Mouse (Mus musculus): Measurements from ENCODE around the gene Sost.
"Not testable (repeated sequence)": the region's sequence is repeated elsewhere in the genome, so short reads cannot be mapped to it uniquely, and the experiment has no call there.

The Sost gene

GRCm38 (mm10) chr11:101966965-101967614 lies at the start of gene Sost:
Gene Sost (minus strand): TSS chr11:101967015.
- no peak for DNase-seq (ENCODE audit: low spot score in 2 of 2)

GRCm38 (mm10) chr11:102016136-102016535 lies 49.3 kb upstream of the Sost start:
- DNase-seq (ENCODE audit: low spot score in 2 of 2): no peak

- no peak for DNase-seq (ENCODE audit: low spot score in 2 of 2)
Measured at GRCm38 (mm10) chr11:102015472-102015871, 48.7 kb upstream of the Sost start.

- DNase-seq (ENCODE audit: low spot score in 2 of 2): no peak
Measured at GRCm38 (mm10) chr11:102013201-102013600, 46.4 kb upstream of the Sost start.

- no peak for DNase-seq (ENCODE audit: low spot score in 2 of 2)
Measured at GRCm38 (mm10) chr11:102011510-102011909, 44.7 kb upstream of the Sost start.

GRCm38 (mm10) chr11:102010140-102010539 lies 43.3 kb upstream of the Sost start:
- no peak for DNase-seq (ENCODE audit: low spot score in 2 of 2)

GRCm38 (mm10) chr11:102008954-102009637 lies 42.3 kb upstream of the Sost start:
- no peak for DNase-seq (ENCODE audit: low spot score in 2 of 2)

- DNase-seq (ENCODE audit: low spot score in 2 of 2): no peak
Measured at GRCm38 (mm10) chr11:102008372-102008771, 41.6 kb upstream of the Sost start.

- no peak for DNase-seq (ENCODE audit: low spot score in 2 of 2)
Measured at GRCm38 (mm10) chr11:102006688-102007087, 39.9 kb upstream of the Sost start.

- DNase-seq (ENCODE audit: low spot score in 2 of 2): no peak
Measured at GRCm38 (mm10) chr11:102006271-102006670, 39.5 kb upstream of the Sost start.

GRCm38 (mm10) chr11:102004251-102004650 lies 37.4 kb upstream of the Sost start:
- no peak for DNase-seq (ENCODE audit: low spot score in 2 of 2)

GRCm38 (mm10) chr11:101999466-101999865 lies 32.7 kb upstream of the Sost start:
- DNase-seq (ENCODE audit: low spot score in 2 of 2): no peak

GRCm38 (mm10) chr11:101998258-101998657 lies 31.4 kb upstream of the Sost start:
- DNase-seq (ENCODE audit: low spot score in 2 of 2): no peak

GRCm38 (mm10) chr11:101995938-101996337 lies 29.1 kb upstream of the Sost start:
- no peak for DNase-seq (ENCODE audit: low spot score in 2 of 2)

GRCm38 (mm10) chr11:101994100-101994499 lies 27.3 kb upstream of the Sost start:
- DNase-seq (ENCODE audit: low spot score in 2 of 2): no peak

- peak; percentile 63 to 78 for DNase-seq (ENCODE audit: low spot score in 2 of 2)
Measured at GRCm38 (mm10) chr11:101992411-101992810, 25.6 kb upstream of the Sost start.

- DNase-seq (ENCODE audit: low spot score in 2 of 2): no peak
Measured at GRCm38 (mm10) chr11:101991813-101992212, 25.0 kb upstream of the Sost start.

- peak; percentile 62 to 78 for DNase-seq (ENCODE audit: low spot score in 2 of 2)
Measured at GRCm38 (mm10) chr11:101990244-101990643, 23.4 kb upstream of the Sost start.

GRCm38 (mm10) chr11:101986913-101987312 lies 20.1 kb upstream of the Sost start, which contains the start of gene Dusp3:
Gene Dusp3 (minus strand): TSS chr11:101987013.
- no peak for DNase-seq (ENCODE audit: low spot score in 2 of 2)

GRCm38 (mm10) chr11:101985990-101986389 lies 19.2 kb upstream of the Sost start:
- peak; percentile 86 to 91 for DNase-seq (ENCODE audit: low spot score in 2 of 2)

- not testable (repeated sequence) for DNase-seq (ENCODE audit: low spot score in 2 of 2)
Measured at GRCm38 (mm10) chr11:101985450-101985849, 18.6 kb upstream of the Sost start.

GRCm38 (mm10) chr11:101984054-101985025 lies 17.5 kb upstream of the Sost start, which contains the start of gene Cfap97d1:
Gene Cfap97d1 (plus strand): TSS chr11:101984279.
- DNase-seq (ENCODE audit: low spot score in 2 of 2): peak; percentile 92 to 98
